Mouse (Mus musculus) ZHBTc4 (cell line): ENCODE data around the gene Ankrd54.
A peak's percentile ranks its signal among the peaks of the same experiment; 100 is the strongest.

Experiments
- DNase-seq: peaks from one replicate; pipeline ENCODE4 v3.0.0-alpha.2; 2011; ENCODE audit warnings: low read depth, low spot score

Gene Ankrd54

DNA sequence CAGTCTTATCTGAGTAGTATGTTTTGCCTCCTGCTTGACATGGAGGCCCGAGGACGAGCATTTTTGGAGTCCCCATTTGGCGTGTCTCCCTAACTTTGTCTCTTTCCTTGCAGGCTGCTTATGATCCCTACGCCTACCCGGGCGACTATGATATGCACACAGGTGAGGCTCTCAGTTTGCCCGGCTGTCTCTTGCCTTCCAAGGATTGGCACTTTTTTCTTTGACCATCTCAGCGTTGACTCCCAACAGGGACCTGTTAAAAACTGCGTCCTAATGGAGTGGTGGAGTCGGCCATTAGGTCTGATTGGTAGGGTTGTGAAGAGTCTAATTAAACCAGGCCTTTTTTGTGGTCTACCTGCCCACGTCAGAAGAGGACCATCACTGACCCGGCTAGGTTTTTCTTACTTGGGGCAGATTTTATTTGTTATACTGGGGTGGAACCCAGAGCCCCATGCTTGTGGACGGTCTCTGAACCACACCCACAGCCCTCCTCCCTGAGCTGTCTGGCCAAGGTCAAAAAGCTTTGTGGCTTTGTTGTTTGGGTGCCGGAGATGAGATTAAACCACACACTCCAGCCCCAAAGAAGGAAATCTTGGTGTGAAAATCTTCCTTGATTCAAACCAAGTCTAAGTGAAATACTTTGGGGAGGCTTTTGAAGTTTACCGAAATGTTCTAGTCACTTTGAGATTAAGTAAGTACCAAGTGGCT is 13.1 kb upstream of the Ankrd54 start:
- DNase-seq: peak; percentile 65

- DNase-seq: peak; percentile 93
These were observed 12.3 kb upstream of the Ankrd54 start, which contains the start of gene Eif3l for GRCm38 (mm10) chr15:79074913-79075532. Eif3l (plus strand) TSS chr15:79075179.

DNA sequence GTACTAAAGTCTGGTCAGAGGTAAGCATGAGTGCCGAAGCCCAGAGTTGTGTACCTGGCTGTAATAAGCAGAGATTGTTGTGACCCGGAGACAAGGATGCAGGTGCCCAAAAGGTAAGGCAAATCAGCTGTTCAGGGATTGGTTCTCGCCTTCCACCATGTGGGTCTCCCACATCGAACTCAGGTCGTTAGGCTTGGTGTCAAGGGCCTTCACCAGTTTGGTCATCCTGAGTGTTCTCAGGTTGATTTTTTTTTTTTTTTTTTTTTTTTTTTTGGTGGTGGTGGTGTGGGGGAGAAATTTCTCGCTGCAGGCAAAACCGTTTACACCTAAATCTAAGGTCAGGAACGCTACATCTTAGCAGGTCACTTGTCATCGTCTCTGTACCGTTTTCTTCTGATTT is 11.8 kb upstream of the Ankrd54 start:
- no peak for DNase-seq

- no peak for DNase-seq
These were observed 11.1 kb upstream of the Ankrd54 start for GRCm38 (mm10) chr15:79073752-79074151.

DNA sequence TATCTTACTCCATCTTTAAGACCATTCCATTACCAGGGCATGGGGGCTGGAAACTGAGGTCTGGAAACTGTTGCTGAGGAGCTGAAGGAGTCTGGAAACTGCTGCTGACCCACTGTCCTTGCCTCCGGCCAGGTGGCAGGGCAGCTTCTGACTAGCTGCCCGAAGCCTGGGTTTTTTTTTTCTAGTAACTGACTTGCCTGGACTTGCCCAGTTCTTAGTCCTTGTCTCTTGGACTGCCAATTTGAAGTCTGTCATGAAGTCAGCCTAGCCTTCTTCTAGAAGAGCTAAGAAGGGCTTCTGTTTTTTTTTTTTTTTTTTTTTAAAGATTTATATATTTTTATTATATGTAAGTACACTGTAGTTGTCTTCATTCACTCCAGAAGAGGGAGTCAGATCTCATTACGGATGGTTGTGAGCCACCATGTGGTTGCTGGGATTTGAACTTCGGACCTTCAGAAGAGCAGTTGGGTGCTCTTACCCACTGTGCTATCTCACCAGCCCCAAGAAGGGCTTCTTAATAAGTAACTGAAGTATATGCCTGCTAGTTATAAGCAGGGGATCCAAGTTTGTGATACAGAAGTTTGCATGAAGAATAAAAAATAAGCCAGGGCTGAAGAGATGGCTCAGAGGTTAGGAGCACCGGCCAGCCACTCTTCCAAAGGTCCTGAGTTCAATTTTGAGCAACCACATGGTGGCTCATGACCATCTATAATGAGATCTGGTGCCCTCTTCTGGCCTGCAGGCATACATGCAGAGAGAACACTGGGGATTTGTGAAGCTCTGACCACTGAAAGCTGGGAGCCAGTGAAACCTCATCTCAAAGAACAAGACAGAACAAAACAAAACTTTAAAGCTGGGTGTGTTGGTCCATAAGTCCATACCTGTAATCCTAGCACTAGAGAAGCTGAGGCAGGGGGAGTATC is 8.7 kb upstream of the Ankrd54 start:
- peak; percentile 75 for DNase-seq

DNA sequence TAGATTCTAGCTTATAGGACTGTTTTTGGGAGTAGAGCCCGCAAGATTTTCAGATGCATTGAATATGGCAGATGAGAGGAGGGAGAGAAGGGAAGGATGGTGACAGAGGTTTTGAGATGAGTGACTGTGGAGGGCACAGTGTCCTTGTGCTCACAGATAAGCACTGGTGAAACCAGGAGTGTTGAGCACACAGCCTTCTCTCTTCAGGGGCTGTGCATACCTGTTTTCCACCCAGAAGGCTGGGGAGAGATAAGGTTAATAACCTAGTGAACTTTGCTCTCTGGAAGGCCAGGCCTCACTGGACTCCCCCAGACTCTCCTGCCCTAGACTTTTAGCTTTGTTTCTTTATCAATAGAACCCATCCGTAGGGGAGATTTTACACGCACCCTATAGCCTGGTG is 5.7 kb upstream of the Ankrd54 start:
- DNase-seq: no peak

- DNase-seq: no peak
These were observed 4.9 kb upstream of the Ankrd54 start for GRCm38 (mm10) chr15:79067631-79068030.

GRCm38 (mm10) chr15:79066276-79066675 is 3.6 kb upstream of the Ankrd54 start:
- peak; percentile 45 for DNase-seq

DNA sequence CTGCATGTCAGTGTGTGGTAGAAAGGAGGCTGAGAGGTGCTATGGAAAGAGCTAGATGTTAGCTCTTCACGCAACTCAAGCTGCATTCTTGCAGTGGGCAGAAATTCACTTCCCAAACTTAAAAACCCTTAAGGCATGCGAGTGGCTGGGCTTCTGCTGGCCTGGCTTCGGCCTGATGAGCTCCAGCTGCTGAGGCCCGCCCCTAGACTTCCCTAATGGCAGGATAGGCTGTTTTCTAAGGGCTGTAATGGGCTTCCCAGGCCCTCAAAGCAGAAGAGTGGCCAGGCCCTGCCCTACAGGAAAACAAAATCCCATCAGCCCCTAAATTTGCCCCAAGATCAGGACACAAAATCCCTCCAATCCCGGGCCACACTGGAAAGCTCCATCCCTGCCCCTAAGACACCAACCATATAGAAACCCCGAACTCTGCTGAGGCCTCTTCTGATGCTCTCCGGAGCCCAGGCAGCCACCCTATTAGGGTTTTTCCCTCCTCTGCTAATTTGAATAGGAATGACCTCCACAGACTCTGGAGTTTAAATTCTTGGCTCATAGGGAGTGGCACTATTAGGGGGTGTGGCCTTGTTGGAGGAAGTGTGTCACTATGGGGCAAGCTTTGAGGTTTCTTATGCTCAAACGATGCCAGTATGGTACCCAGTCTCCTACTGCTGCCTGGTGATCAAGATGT is 2.5 kb upstream of the Ankrd54 start:
- peak; percentile 40 for DNase-seq

- no peak for DNase-seq
These were observed 557 bp upstream of the Ankrd54 start for GRCm38 (mm10) chr15:79063160-79063740.

DNA sequence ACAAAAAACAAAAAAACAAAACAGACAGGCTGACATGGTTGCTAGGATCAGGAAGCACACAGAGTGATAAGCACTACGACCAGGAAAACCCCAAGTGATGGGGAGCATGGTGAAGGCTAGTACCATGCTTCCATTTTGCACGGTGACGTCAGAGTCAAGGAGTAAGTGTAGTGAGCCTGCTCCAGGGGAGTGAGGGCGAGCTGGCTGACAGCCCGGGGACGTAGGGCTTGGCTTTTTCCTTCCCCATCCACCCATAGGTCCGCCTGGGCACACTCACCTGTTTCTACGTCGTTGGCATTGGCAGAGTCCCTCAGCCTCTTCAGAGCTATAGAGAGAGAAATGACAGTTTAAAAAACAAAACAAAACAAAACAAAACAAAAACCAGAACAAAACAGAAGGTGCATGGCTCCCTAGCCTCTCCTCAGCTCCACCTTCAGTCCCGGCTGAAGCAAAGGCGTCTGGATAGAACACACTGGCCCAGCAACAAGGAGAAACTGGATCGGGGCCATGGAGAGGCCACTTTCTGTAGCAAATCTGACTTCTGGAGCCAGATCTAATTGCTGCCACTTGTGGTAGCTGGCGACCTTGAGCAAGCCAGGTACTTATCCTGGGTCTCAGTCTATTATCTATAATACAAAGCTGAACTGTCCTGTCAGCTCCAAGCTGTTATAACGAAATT is 1.7 kb downstream of the Ankrd54 start:
- DNase-seq: no peak

GRCm38 (mm10) chr15:79057850-79058249 is 4.8 kb downstream of the Ankrd54 start:
- DNase-seq: no peak

DNA sequence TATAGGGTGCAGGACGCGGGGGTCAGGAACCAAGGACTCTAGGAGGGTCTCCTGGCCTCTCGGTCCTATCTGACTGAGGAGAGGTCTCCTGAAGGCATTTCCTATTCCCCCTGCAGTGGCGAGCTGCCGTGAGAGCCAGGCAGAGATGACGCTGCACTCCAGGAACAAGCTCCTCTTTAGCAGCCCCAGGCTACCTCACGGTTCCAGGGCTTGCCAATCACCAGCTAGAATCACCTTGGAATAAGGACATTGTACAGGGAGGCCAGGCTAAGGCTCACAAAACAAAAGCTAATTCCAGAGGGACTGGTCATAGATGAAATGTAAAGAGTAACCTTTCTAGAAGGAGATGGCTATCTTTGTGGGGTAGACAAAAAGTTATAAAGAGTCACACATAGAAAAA is 6.1 kb downstream of the Ankrd54 start:
- no peak for DNase-seq

DNA sequence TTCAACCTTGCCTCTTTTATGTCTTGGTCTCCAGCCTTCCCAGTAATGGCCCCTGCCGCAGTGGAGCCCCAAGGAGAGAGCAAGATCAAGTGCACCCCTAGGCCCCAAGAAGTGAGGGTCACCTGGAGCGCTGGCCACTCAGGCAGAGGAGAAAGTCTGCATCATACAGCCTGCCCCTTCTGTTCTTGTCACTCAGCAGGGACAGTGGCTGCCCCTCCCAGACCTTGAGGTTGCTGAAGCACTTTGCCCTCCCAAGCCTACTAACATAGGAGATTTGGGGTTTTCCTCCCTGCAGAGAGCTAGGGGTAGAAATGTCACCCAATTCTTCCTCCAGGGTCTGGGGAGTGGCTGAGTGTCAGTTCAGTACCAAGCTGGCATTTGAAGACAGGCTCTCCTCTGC is 10.3 kb downstream of the Ankrd54 start:
- DNase-seq: no peak

GRCm38 (mm10) chr15:79051461-79052360 is 11.0 kb downstream of the Ankrd54 start:
- DNase-seq: peak; percentile 51

DNA sequence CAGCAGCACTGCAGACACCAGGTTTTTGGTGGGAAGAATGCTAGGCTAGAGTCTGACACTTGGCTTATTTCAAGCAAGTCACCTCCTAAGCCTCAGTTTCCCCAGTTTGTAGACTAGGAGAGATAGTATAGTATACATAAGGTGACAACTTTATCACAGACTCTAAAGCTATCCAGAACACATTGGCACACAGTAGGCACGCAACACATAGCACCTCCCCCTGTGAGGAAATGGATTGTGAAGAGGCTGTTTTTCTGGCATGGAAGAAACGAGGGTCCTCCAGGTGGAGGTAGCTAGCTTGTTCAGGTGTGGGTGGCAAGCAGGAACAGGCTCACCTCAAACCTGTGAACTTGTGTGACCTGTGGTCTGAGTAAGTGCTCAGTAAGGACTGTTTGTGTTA is 11.7 kb downstream of the Ankrd54 start:
- DNase-seq: no peak

- DNase-seq: no peak
These were observed 12.4 kb downstream of the Ankrd54 start for GRCm38 (mm10) chr15:79050160-79050845.

DNA sequence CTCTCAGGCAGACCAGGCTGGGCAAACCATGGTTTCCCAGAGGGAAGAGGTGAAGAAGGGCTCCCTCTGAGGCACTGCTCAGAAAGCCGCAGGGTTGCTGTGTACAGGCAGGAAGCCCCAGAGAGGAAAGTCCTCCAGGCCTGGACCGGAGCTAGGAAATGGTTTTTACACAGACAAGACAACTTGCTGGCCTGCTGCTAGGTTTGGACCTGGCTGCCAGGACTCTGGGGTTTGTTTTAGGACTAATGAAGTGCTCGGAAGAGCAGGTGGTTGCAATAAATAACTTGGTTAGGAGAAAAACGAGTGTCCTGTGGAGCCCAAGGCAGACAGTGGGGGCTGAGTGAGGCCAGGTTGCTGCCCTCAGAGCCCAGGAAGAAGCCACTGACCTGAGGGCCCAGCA is 14.5 kb downstream of the Ankrd54 start:
- DNase-seq: no peak

- DNase-seq: peak; percentile 42
These were observed 17.9 kb downstream of the Ankrd54 start for GRCm38 (mm10) chr15:79044837-79045236.
